Mouse (Mus musculus) heart, postnatal 10 days (tissue): Measurements from ENCODE around the gene Eif3b. TPM values are rescaled to one million over a fixed set of nuclear protein-coding genes. Genes with fewer than 3 reads are reported as not detected.
"Not testable (repeated sequence)": the region's sequence is repeated elsewhere in the genome, so short reads cannot be mapped to it uniquely, and the experiment has no call there.

Experiments
- DNase-seq, 2 experiments: peaks; one replicate each; pipeline ENCODE4 v3.0.0; 2021
- intact Hi-C: fragments of 180-260 bp; cut with DNase I; formaldehyde crosslinking; loops from one replicate; pipeline ENCODE4 v1.15.1; 2025
- microRNA-seq, 2 experiments: library from miRNA; unstranded; fragments of <30 nt; microRNA quantifications; one replicate each; pipeline ENCODE4 v1.2.0; 2022
- total RNA-seq, 2 experiments: library from RNA; stranded (reverse); gene quantifications; 2 replicates each; pipeline ENCODE4 v1.2.3; 2021

The Eif3b gene
- total RNA-seq, 2 experiments from 2014 or later = 101 to 105 TPM

DNA sequence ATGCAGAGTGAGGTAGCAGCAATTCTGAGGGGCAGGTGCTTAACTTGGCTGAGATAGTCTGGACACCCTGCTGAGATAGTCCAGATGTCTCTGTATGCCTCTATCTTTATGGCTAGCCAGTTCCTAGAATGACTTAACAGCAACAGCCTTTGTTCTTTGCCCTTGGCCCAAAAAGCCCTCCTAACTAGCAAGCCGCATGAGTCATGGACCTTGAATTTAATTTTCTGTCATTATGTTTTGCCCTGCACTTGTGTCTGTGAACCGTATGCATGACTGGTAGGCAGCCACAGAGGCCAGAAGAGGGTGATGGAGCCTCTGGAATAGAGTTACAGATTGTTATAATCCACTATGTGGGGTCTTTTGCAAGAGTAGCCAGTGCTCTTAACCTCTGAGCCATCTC, 44.0 kb downstream of the Eif3b start:
- DNase-seq, intact Hi-C loops: not testable (repeated sequence)

DNA sequence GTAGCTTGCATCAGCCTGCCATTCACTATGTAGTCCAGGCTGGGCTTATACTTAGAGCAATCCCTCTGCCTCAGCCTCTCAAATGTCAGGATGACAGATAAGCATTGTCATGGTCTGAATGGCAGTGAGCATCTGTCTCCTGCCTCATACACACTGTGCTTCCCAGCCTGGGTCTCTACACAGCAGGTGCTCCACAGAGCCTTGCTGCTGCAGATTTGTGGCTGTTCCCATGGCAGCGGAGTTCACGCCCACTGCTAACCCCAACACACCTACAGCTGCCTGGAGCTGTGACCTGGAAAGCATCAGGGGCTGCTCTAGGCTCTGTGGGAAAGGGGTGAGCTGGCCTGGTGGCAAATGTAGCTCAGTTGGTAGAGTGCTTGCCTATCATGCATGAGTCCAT, 45.8 kb downstream of the Eif3b start:
- no peak for DNase-seq
- intact Hi-C loops = no loop called here

DNA sequence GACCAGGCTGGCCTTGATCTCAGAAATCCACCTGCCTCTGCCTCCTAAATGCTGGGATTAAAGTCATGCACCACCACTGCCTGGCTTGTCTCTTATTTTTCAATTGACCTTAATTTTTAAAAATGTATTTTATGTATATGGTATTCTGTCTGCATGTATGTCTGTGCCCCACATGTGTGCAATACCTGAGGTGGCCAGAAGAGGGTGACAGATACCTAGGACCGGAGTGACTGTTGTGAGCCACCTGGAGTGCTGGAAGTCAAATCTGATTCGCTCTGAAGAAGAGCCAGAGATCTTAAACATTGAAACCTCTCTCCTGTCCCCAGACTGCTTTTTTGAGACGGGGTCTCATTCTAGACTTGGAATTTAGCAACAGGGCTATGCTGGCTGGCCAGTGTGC, 53.2 kb downstream of the Eif3b start:
- no peak for DNase-seq
- intact Hi-C loops = no loop called here

DNA sequence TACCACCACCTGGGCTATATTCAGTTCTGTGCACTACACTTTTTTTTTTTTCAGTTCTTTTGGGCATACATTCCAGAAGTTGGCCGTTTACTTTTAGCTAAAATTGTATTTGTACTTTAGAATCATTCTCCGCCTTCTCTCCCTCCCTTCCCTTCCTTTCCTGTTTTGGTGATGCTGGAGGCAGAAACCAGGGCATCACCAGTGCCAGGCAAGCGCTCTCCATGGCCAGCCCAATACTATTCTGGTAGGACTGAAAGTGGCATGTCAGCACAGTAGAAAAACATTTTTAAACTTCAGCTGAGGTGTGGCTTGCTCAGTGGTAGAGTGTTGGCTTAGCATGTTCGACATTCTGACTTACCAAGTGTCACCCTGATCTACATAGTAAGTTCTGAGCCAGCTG, 62.3 kb downstream of the Eif3b start:
- no peak for DNase-seq
- intact Hi-C loops = no loop called here

DNA sequence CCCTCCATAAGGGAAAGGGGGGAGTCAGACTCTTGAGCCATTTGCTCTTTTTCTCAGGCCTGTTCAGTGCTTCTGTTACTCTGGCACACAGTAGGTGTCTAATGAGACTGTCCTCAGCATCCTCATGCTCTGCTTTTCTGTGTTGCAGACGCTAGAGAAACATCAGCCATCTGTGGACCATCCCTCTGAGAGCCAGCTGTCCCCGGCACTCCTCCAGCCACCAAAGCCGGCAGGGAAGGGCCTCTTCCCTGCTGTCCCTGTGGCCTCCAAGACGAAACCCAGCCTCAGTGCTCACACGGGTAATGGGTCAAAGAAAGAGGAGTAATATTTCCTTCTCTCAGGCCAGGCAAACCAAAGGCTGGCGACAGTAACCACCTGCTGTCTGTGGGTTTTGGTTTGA, 72.0 kb downstream of the Eif3b start:
- DNase-seq = no peak
- intact Hi-C loops = no loop called here

DNA sequence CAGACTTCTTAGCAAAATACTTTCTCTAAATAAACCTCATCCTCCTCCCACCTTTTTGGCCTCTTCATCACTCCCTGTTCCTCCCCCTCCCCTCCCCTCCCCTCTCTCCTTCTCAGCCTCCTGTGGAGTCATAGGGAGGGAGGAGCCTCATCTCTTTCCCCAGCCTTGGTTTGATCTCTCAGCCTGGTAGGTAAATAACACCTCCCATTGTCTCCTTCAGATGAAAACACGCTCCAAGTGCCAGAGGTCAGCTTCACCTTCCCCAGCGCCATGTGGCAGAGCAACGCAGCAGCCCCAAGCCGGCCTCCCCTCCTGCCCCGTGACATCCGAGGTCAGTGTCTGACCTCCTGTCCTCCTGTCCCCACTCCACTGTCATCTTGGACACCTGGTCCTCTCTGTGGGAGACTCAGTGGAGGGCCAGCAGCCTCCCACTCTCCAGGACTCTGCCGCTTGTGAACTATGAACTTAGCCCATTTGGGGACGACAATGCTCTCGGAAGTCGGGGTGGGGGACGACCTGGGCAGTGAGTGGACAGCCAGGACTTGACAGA, 73.6 kb downstream of the Eif3b start:
- intact Hi-C loops = no loop called here
- DNase-seq = no peak

Small RNAs within 50 kb of the gene (microRNA-seq; reads per million reads assigned to microRNA genes)
- 0 to 0.70 reads per million in 2 experiments for gene Mir7038

Other genes starting within 250 kb of the Eif3b start
- 10 to 100 TPM; 16.5 to 21.2 TPM for gene Mad1l1, start 97.8 kb upstream of the Eif3b start, total RNA-seq
- gene Nudt1, start 97.7 kb upstream of the Eif3b start, total RNA-seq = 10 to 100 TPM; 11.1 to 11.8 TPM
- 10 to 100 TPM in 1 of 2 experiments, 1 to 10 TPM in 1; 8.4 to 11.6 TPM for gene Mrm2, start 87.4 kb upstream of the Eif3b start, total RNA-seq
- gene Snx8, start 30.1 kb upstream of the Eif3b start, total RNA-seq = 10 to 100 TPM; 17.0 to 18.2 TPM
- not detected for gene Gm4869, start 26.3 kb downstream of the Eif3b start, total RNA-seq
- 1 to 10 TPM; 7.5 to 8.2 TPM for gene Chst12, start 86.2 kb downstream of the Eif3b start, total RNA-seq
- gene Grifin, start 145.7 kb downstream of the Eif3b start, total RNA-seq = not detected
- 10 to 100 TPM; 14.1 to 15.7 TPM for gene Lfng, start 188.0 kb downstream of the Eif3b start, total RNA-seq
- 10 to 100 TPM; 58.4 to 61.4 TPM for gene Ttyh3, start 229.7 kb downstream of the Eif3b start, total RNA-seq